Comparison of ENCODE assay signal across 11 mouse cellular contexts in the genomic region with DNA sequence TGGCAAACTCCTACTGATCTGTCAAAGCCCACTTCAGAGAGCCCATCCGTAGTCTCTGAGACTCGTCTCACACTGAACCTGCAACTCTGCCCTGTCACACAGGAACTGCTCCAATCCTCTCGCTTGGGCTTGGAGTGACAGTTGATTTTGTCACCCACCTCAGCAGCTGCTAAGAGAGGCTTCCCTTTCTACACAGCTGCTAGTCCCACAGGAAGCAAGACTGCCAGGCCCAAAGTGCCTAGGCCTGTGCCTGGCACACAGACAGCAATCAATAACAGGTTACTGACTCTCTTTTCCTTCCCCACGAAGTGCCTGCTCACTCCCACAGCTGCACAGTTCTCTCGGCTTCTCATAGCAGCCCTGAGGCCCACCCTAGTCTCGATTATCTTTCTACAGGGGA. TPM values are rescaled to one million over a fixed set of nuclear protein-coding genes. Genes with fewer than 3 reads are reported as not detected.
DNase-seq lines count a peak whose midpoint lies in the region; ATAC-seq lines count a peak whose summit lies in the region.
"Had no signal": no experiment of that assay in that cellular context is flagged by ENCODE, and none has a peak within 500 bp of the region (broad histone marks: within the 10 kb centered on the region; RNA-seq: fewer than 3 reads in every experiment).

No protein-coding gene starts in this region.

- H3K9me3 ChIP-seq in neural tube, embryonic 12.5 days = no peaks in the 10 kb centered on the region
- H3K9me3 ChIP-seq in intestine, embryonic 15.5 days = no peaks in the 10 kb centered on the region
- H3K9me3 ChIP-seq in midbrain, embryonic 15.5 days = no peaks in the 10 kb centered on the region

- 0 out of 2 replicates have a peak overlapping the region, but pooled peaks have one; percentile 98 for H3K9ac ChIP-seq in neural tube, embryonic 12.5 days
- H3K9ac ChIP-seq in intestine, embryonic 15.5 days = peak overlapping the region; percentile 90; the same call in 1 of the 2 replicates
- H3K9ac ChIP-seq in midbrain, embryonic 15.5 days = no peak overlapping the region

- peaks cover 42% of the 10 kb centered on the region for H3K4me1 ChIP-seq in neural tube, embryonic 12.5 days
- peaks cover 46% of the 10 kb centered on the region for H3K4me1 ChIP-seq in intestine, embryonic 15.5 days (replicated peaks)
- peaks cover 32% of the 10 kb centered on the region for H3K4me1 ChIP-seq in midbrain, embryonic 15.5 days

- H3K27ac ChIP-seq in neural tube, embryonic 12.5 days = no peak overlapping the region
- 0 out of 2 replicates have a peak overlapping the region, but pooled peaks have one; percentile 91 for H3K27ac ChIP-seq in intestine, embryonic 15.5 days
- H3K27ac ChIP-seq in midbrain, embryonic 15.5 days = no peak overlapping the region
- H3K27ac ChIP-seq: left cerebral cortex, adult 2 months had no signal

- peaks cover 30% of the 10 kb centered on the region for H3K36me3 ChIP-seq in neural tube, embryonic 12.5 days
- peaks cover 3% of the 10 kb centered on the region; the same call in 1 of the 2 replicates for H3K36me3 ChIP-seq in intestine, embryonic 15.5 days
- H3K36me3 ChIP-seq in midbrain, embryonic 15.5 days (replicated peaks) = 0 out of 2 replicates have a peak, but pooled peaks cover 5% of the 10 kb centered on the region
- H3K36me3 ChIP-seq: G1E had no signal

- no peaks in the 10 kb centered on the region for H3K27me3 ChIP-seq in neural tube, embryonic 12.5 days (replicated peaks)
- no peaks in the 10 kb centered on the region for H3K27me3 ChIP-seq in intestine, embryonic 15.5 days (replicated peaks)
- no peaks in the 10 kb centered on the region for H3K27me3 ChIP-seq in midbrain, embryonic 15.5 days (replicated peaks)

- ATAC-seq in neural tube, embryonic 12.5 days (ENCODE audit: low FRiP score, low read depth) = no peak
- ATAC-seq in intestine, embryonic 15.5 days = no peak
- ATAC-seq in midbrain, embryonic 15.5 days (replicated peaks) = no peak
- no peak for ATAC-seq in monocyte, adult 5-6 weeks (replicated peaks; ENCODE audit: insufficient number of reproducible peaks, low FRiP score, low TSS enrichment, poor library complexity, severe bottlenecking)
- ATAC-seq in megakaryocyte, adult 5-6 weeks (ENCODE audit: poor library complexity, severe bottlenecking) = no peak

- peak overlapping the region; percentile 97; the same call in 1 of the 2 replicates for H3K4me3 ChIP-seq in neural tube, embryonic 12.5 days
- H3K4me3 ChIP-seq in intestine, embryonic 15.5 days (replicated peaks) = peak overlapping the region; percentile 85
- no peak overlapping the region for H3K4me3 ChIP-seq in midbrain, embryonic 15.5 days
- H3K4me3 ChIP-seq: left cerebral cortex, adult 2 months had no signal

- DNase-seq in neural tube, embryonic 10.5 days (ENCODE audit: extremely low spot score, low spot score) = no peak
- peak; percentile 48 for DNase-seq in thymus, postnatal 4 days
- DNase-seq: cerebellum, adult 8-10 months; right cerebral cortex, postnatal 25 days had no signal

- WGBS in neural tube, embryonic 12.5 days = 69% methylated on average over 6 of the region's 6 CpGs
- 62% methylated on average over 6 of the region's 6 CpGs for whole genome bisulfite sequencing in intestine, embryonic 15.5 days
- WGBS in midbrain, embryonic 15.5 days = 72% methylated on average over 6 of the region's 6 CpGs

- H3K4me2 ChIP-seq in neural tube, embryonic 12.5 days (replicated peaks) = peak overlapping the region; percentile 79
- H3K4me2 ChIP-seq in intestine, embryonic 15.5 days (replicated peaks) = peak overlapping the region; percentile 84
- 0 out of 2 replicates have a peak overlapping the region, but pooled peaks have one; percentile 85 for H3K4me2 ChIP-seq in midbrain, embryonic 15.5 days

RNA-seq across cellular contexts. Expression of a gene that starts 2.7 kb away (rescaled TPM):
- polyA plus RNA-seq in neural tube, embryonic 12.5 days (2016; fragmentation: Nextera tagmentation; extraction: Ambion mirVana) = 109 and 122 TPM in 2 replicates
- 57.7 and 62.4 TPM in 2 replicates for polyA plus RNA-seq in intestine, embryonic 15.5 days (2015; fragmentation: Nextera tagmentation; extraction: Ambion mirVana)
- 93.9 and 94.2 TPM in 2 replicates for polyA plus RNA-seq in midbrain, embryonic 15.5 days (2015; fragmentation: Nextera tagmentation; extraction: Ambion mirVana)
- not detected in 3 replicates for total RNA-seq in monocyte, adult 5-6 weeks (2017)
- 1.1 TPM in 2 replicates for total RNA-seq in megakaryocyte, adult 5-6 weeks (2015)
- total RNA-seq in megakaryocyte, adult 5-6 weeks (2017) = 0.77 and 0.89 TPM in 2 replicates
- polyA plus RNA-seq: G1E had no signal
